Mouse (Mus musculus) CH12.LX (cell line): ENCODE data around the gene Med26. TPM values are rescaled to one million over a fixed set of nuclear protein-coding genes. Genes with fewer than 3 reads are reported as not detected.
A peak's percentile ranks its signal among the peaks of the same experiment; 100 is the strongest.

Source experiments
- DNase-seq: peaks from one replicate; pipeline ENCODE4 v3.0.0-alpha.2; 2013; ENCODE audit errors: extremely low read depth
- H3K27ac ChIP-seq: 2 replicates; pipeline ENCODE4 v1.5.1; 2012; ENCODE audit warnings: low read depth, mild to moderate bottlenecking, control low read depth, moderate library complexity; ENCODE audit not compliant: insufficient read depth
- H3K27me3 ChIP-seq: replicated peaks from 2 replicates; pipeline ENCODE3; 2012; ENCODE audit warnings: inconsistent platforms
- H3K36me3 ChIP-seq, 2 experiments: replicated peaks in 1 of 2; 2 replicates each; pipeline versions ENCODE3 to v1.6.1; 2012; ENCODE audit warnings: inconsistent platforms in 1 of 2, low read length in 1 of 2, mild to moderate bottlenecking in 1 of 2, mixed read lengths in 1 of 2, moderate library complexity in 1 of 2; ENCODE audit not compliant: control insufficient read depth in 1 of 2, insufficient read depth in 1 of 2
- H3K4me1 ChIP-seq, 2 experiments: 2 replicates each; pipeline ENCODE4 v1.6.1; 2012; ENCODE audit warnings: inconsistent platforms in 1 of 2, moderate library complexity in 1 of 2; ENCODE audit not compliant: insufficient read depth in 2 of 2, control insufficient read depth in 1 of 2
- H3K4me2 ChIP-seq: 2 replicates; pipeline ENCODE4 v1.6.1; 2012; ENCODE audit warnings: low read depth, mild to moderate bottlenecking, control low read depth; ENCODE audit not compliant: poor library complexity, insufficient read depth, severe bottlenecking
- H3K4me3 ChIP-seq, 3 experiments: fragments of 150-350 bp in 1 of 3; sonication (generic) in 1 of 3; replicated peaks in 1 of 3; 2 replicates each; pipeline versions ENCODE3 to v1.5.1; 2011 to 2012; ENCODE audit warnings: low read depth in 2 of 3, low read length in 2 of 3, mild to moderate bottlenecking in 2 of 3, moderate library complexity in 2 of 3, control low read depth in 1 of 3, improper control_type of control experiment in 1 of 3, inconsistent platforms in 1 of 3, mixed read lengths in 1 of 3; ENCODE audit not compliant: poor library complexity in 1 of 3
- H3K79me2 ChIP-seq: replicated peaks from 2 replicates; pipeline ENCODE4 v1.6.1; 2012; ENCODE audit warnings: mild to moderate bottlenecking, moderate library complexity; ENCODE audit not compliant: control insufficient read depth, poor library complexity, insufficient read depth, severe bottlenecking; ENCODE audit errors: extremely low read depth
- H3K9ac ChIP-seq: 2 replicates; pipeline ENCODE4 v1.6.1; 2012; ENCODE audit warnings: low read depth, mild to moderate bottlenecking, control low read depth, moderate library complexity; ENCODE audit not compliant: insufficient read depth
- H3K9me3 ChIP-seq: replicated peaks from 2 replicates; pipeline ENCODE3; 2012; ENCODE audit warnings: low read length, inconsistent platforms, mixed read lengths
- BHLHE40 ChIP-seq: IDR thresholded peaks from 2 replicates; pipeline ENCODE4 v1.6.1; 2011; ENCODE audit warnings: mild to moderate bottlenecking, low read depth, low read length, improper control_type of control experiment
- CHD1 ChIP-seq: IDR thresholded peaks from 2 replicates; pipeline ENCODE4 v1.6.1; 2012; ENCODE audit warnings: low read depth, low read length, improper control_type of control experiment, inconsistent platforms
- CTCF ChIP-seq, 2 experiments: IDR thresholded peaks in 1 of 2; conservative IDR thresholded peaks in 1 of 2; 2 replicates each; pipeline ENCODE4 v1.5.1; 2011 to 2012; ENCODE audit warnings: low read depth in 2 of 2, low read length in 2 of 2, improper control_type of control experiment in 1 of 2, inconsistent platforms in 1 of 2, mild to moderate bottlenecking in 1 of 2, moderate library complexity in 1 of 2
- E2F4 ChIP-seq: IDR thresholded peaks from 2 replicates; pipeline ENCODE4 v1.6.1; 2011; ENCODE audit warnings: low read depth, low read length, improper control_type of control experiment; ENCODE audit not compliant: insufficient replicate concordance
- ELF1 ChIP-seq: IDR thresholded peaks from 2 replicates; pipeline ENCODE4 v1.6.1; 2014; ENCODE audit warnings: low read depth, mild to moderate bottlenecking, inconsistent platforms, low read length, improper control_type of control experiment
- EP300 ChIP-seq: IDR thresholded peaks from 2 replicates; pipeline ENCODE4 v1.6.1; 2011; ENCODE audit warnings: low read length, improper control_type of control experiment
- ETS1 ChIP-seq: conservative IDR thresholded peaks from 2 replicates; pipeline ENCODE4 v1.6.1; 2012; ENCODE audit warnings: low read depth, mild to moderate bottlenecking, inconsistent platforms, low read length, improper control_type of control experiment, moderate library complexity
- GABPA ChIP-seq: IDR thresholded peaks from 2 replicates; pipeline ENCODE4 v1.6.1; 2012; ENCODE audit warnings: low read depth, low read length, improper control_type of control experiment, inconsistent platforms; ENCODE audit not compliant: insufficient replicate concordance
- HCFC1 ChIP-seq: IDR thresholded peaks from 2 replicates; pipeline ENCODE4 v1.6.1; 2012; ENCODE audit warnings: low read depth, mild to moderate bottlenecking, inconsistent platforms, low read length, improper control_type of control experiment
- IRF4 ChIP-seq: IDR thresholded peaks from 2 replicates; pipeline ENCODE4 v1.6.1; 2014; ENCODE audit warnings: low read depth, mild to moderate bottlenecking, inconsistent platforms, low read length, improper control_type of control experiment
- JUN ChIP-seq: IDR thresholded peaks from 2 replicates; pipeline ENCODE4 v1.6.1; 2011; ENCODE audit warnings: low read depth, mild to moderate bottlenecking, low read length, improper control_type of control experiment, moderate library complexity; ENCODE audit not compliant: insufficient read depth
- JUND ChIP-seq: conservative IDR thresholded peaks from 2 replicates; pipeline ENCODE4 v1.6.1; 2011; ENCODE audit warnings: low read depth, low read length, improper control_type of control experiment
- KAT2A ChIP-seq: IDR thresholded peaks from 2 replicates; pipeline ENCODE4 v1.6.1; 2012; ENCODE audit warnings: low read length, improper control_type of control experiment, inconsistent platforms; ENCODE audit not compliant: insufficient replicate concordance
- MAFK ChIP-seq: IDR thresholded peaks from 2 replicates; pipeline ENCODE4 v1.6.1; 2011; ENCODE audit warnings: low read length, improper control_type of control experiment; ENCODE audit not compliant: insufficient replicate concordance
- MAX ChIP-seq: IDR thresholded peaks from 2 replicates; pipeline ENCODE4 v1.6.1; 2011; ENCODE audit warnings: low read length, improper control_type of control experiment
- MAZ ChIP-seq: IDR thresholded peaks from 2 replicates; pipeline ENCODE4 v1.6.1; 2012; ENCODE audit warnings: low read depth, mild to moderate bottlenecking, inconsistent platforms, low read length, improper control_type of control experiment, moderate library complexity
- MEF2A ChIP-seq: IDR thresholded peaks from 2 replicates; pipeline ENCODE4 v1.6.1; 2014; ENCODE audit warnings: low read depth, mild to moderate bottlenecking, inconsistent platforms, low read length, improper control_type of control experiment, borderline replicate concordance
- MXI1 ChIP-seq: IDR thresholded peaks from 2 replicates; pipeline ENCODE4 v1.6.1; 2011; ENCODE audit warnings: mild to moderate bottlenecking, low read depth, low read length, improper control_type of control experiment
- MYC ChIP-seq: IDR thresholded peaks from 2 replicates; pipeline ENCODE4 v1.6.1; 2011; ENCODE audit warnings: low read depth, mild to moderate bottlenecking, improper control_type of control experiment, low read length
- NELFE ChIP-seq: IDR thresholded peaks from 2 replicates; pipeline ENCODE4 v1.6.1; 2011; ENCODE audit warnings: low read depth, low read length, improper control_type of control experiment
- NRF1 ChIP-seq: IDR thresholded peaks from 2 replicates; pipeline ENCODE4 v1.6.1; 2014; ENCODE audit warnings: low read depth, mild to moderate bottlenecking, inconsistent platforms, low read length, improper control_type of control experiment, moderate library complexity
- PAX5 ChIP-seq: IDR thresholded peaks from 2 replicates; pipeline ENCODE4 v1.6.1; 2012; ENCODE audit warnings: low read length, inconsistent platforms, mixed read lengths
- POLR2A ChIP-seq: IDR thresholded peaks from 2 replicates; pipeline ENCODE4 v1.6.1; 2011; ENCODE audit warnings: low read depth, mild to moderate bottlenecking, improper control_type of control experiment, low read length
- POLR2AphosphoS2 ChIP-seq: IDR thresholded peaks from 2 replicates; pipeline ENCODE4 v1.6.1; 2011; ENCODE audit warnings: low read depth, low read length, improper control_type of control experiment
- RAD21 ChIP-seq: IDR thresholded peaks from 2 replicates; pipeline ENCODE4 v1.6.1; 2011; ENCODE audit warnings: low read depth, mild to moderate bottlenecking, low read length, improper control_type of control experiment, moderate library complexity
- RCOR1 ChIP-seq: conservative IDR thresholded peaks from 2 replicates; pipeline ENCODE4 v1.6.1; 2012; ENCODE audit warnings: low read depth, mild to moderate bottlenecking, inconsistent platforms, low read length, improper control_type of control experiment
- SIN3A ChIP-seq: IDR thresholded peaks from 2 replicates; pipeline ENCODE4 v1.6.1; 2012; ENCODE audit warnings: low read length, improper control_type of control experiment, inconsistent platforms
- SMC3 ChIP-seq: IDR thresholded peaks from 2 replicates; pipeline ENCODE4 v1.6.1; 2011; ENCODE audit warnings: low read depth, low read length, improper control_type of control experiment
- TBP ChIP-seq: conservative IDR thresholded peaks from 2 replicates; pipeline ENCODE4 v1.6.1; 2011; ENCODE audit warnings: low read depth, low read length, improper control_type of control experiment
- TCF12 ChIP-seq: IDR thresholded peaks from 2 replicates; pipeline ENCODE4 v1.6.1; 2014; ENCODE audit warnings: low read depth, mild to moderate bottlenecking, inconsistent platforms, low read length, improper control_type of control experiment
- UBTF ChIP-seq: IDR thresholded peaks from 2 replicates; pipeline ENCODE4 v1.6.1; 2012; ENCODE audit warnings: low read depth, mild to moderate bottlenecking, inconsistent platforms, low read length, improper control_type of control experiment, moderate library complexity
- USF1 ChIP-seq: IDR thresholded peaks from 2 replicates; pipeline ENCODE4 v1.6.1; 2014; ENCODE audit warnings: low read depth, mild to moderate bottlenecking, inconsistent platforms, low read length, improper control_type of control experiment
- USF2 ChIP-seq: conservative IDR thresholded peaks from 2 replicates; pipeline ENCODE4 v1.6.1; 2011; ENCODE audit warnings: low read depth, low read length, improper control_type of control experiment
- ZC3H11A ChIP-seq: IDR thresholded peaks from 2 replicates; pipeline ENCODE4 v1.6.1; 2012; ENCODE audit warnings: low read depth, mild to moderate bottlenecking, inconsistent platforms, low read length, improper control_type of control experiment
- ZKSCAN1 ChIP-seq: IDR thresholded peaks from 2 replicates; pipeline ENCODE4 v1.6.1; 2012; ENCODE audit warnings: low read depth, inconsistent platforms, low read length, improper control_type of control experiment, borderline replicate concordance
- ZMIZ1 ChIP-seq: IDR thresholded peaks from 2 replicates; pipeline ENCODE4 v1.6.1; 2012; ENCODE audit warnings: low read depth, mild to moderate bottlenecking, inconsistent platforms, low read length, improper control_type of control experiment
- ZNF384 ChIP-seq: IDR thresholded peaks from 2 replicates; pipeline ENCODE4 v1.6.1; 2012; ENCODE audit warnings: low read depth, low read length, improper control_type of control experiment, inconsistent platforms
- dilution Hi-C: fragments of 300-500 bp; cut with MboI; formaldehyde crosslinking; loops from 2 replicates; pipeline ENCODE4 v1.14.3; 2020; ENCODE audit warnings: low sequenced_read_pairs; ENCODE audit not compliant: extremely low pct_unique_long_range_greater_than_20kb, extremely low pct_ligation_motif_present
- in situ Hi-C: fragments of 300-500 bp; cut with MboI; formaldehyde crosslinking; loops from 3 replicates; pipeline ENCODE4 v1.14.3; 2019; ENCODE audit warnings: low sequenced_read_pairs, low pct_ligation_motif_present, low pct_unique_long_range_greater_than_20kb, mixed read lengths
- polyA plus RNA-seq: library from polyadenylated mRNA; unstranded; fragments of >175 nt; gene quantifications from 2 replicates; pipeline ENCODE4 v1.2.1, GENCODE M21; 2012; ENCODE audit warnings: low read depth; ENCODE audit not compliant: insufficient read length
- total RNA-seq, 2 experiments: library from RNA; depleted of rRNA; stranded (reverse); fragments of 300-350 nt in 1 of 2; fragments of >200 nt in 1 of 2; gene quantifications; 2 replicates each; pipeline ENCODE4 v1.2.3; 2012 to 2014

The Med26 gene
- total and polyA plus RNA-seq, 3 experiments = 8.7 to 12.9 (median 9.7) TPM

DNA sequence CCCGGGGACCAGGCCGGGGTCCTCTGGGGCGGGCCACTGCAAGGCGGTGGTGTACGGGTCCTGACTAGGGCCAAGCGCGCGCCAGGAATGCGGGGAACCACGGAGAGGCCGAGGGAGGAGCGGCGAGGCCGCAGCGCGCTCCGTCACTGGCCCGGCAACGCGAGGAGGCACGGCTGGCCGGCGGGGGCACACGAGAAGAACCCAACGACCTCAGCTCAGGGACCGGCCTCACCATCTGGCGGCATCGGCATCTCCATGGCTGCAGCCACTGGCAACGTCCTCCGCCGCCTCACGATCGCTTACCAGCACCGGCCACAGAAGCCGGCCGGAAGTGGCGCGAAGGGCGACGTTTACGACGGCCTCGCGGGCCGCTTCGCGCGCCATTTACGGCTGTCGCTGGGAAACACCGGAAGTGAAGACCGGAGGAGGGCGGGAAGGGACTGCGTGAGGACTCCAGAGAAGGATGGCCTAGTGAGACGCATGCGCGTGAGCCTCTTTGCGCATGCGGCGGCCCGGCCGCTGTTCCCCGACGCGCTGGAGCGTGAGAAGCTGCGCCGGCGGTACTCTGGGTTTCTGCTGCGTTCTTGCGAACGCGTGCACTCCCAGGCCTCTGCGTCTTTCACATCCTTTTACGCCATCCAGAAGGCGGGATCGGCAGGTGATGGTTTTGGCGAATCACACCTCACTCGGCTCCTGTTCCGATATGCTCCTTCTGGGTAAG lies 73.1 kb downstream of the Med26 start, which contains the start of gene Cherp:
Gene Cherp, minus strand, starts transcription at position 401 of the 721 bp plus-strand sequence.
- H3K4me2 ChIP-seq = peak within 1 kb of the TSS; percentile 99
- H3K4me1 ChIP-seq = peaks cover 7 to 28% of the 10 kb centered on the region in 2 experiments
- peaks cover 30 to 54% of the 10 kb centered on the region in 2 experiments for H3K36me3 ChIP-seq
- in situ Hi-C loops (no loop called here), dilution Hi-C loops (no loop called here)
- H3K9ac ChIP-seq = peak within 1 kb of the TSS; percentile 89
- H3K9me3 ChIP-seq = peaks cover 2% of the 10 kb centered on the region
- DNase-seq = peak; percentile 98
- no peaks in the 10 kb centered on the region for H3K27me3 ChIP-seq
- TF ChIP-seq RCOR1 = no peak
- TF ChIP-seq MEF2A = peak; percentile 57; the same call in 1 of the 2 replicates
- TF ChIP-seq JUN = no peak
- TF ChIP-seq MAZ = no peak
- TF ChIP-seq ZKSCAN1 = no peak
- TF ChIP-seq GABPA = peak; percentile 32; the same call in 1 of the 2 replicates
- peak; percentile 95; the same call in 1 of the 2 replicates for TF ChIP-seq E2F4
- peak; percentile 96 for TF ChIP-seq POLR2A
- peak; percentile 86 for TF ChIP-seq TBP
- no peak for TF ChIP-seq CTCF (conservative IDR thresholded peaks at IDR 0.05 in 1 of 2, IDR thresholded peaks at IDR 0.05 in 1 of 2; ENCODE audit: low read depth in 2 of 2, low read length in 2 of 2)
- 0 out of 2 replicates have a peak, but pooled peaks have one; percentile 60 for TF ChIP-seq IRF4
- peak; percentile 100 for TF ChIP-seq NRF1
- TF ChIP-seq USF1 = no peak
- TF ChIP-seq SIN3A = peak; percentile 76; the same call in 1 of the 2 replicates
- TF ChIP-seq SMC3 = no peak
- TF ChIP-seq RAD21 = no peak
- peak; percentile 83; the same call in 1 of the 2 replicates for TF ChIP-seq MXI1
- no peak for TF ChIP-seq MAFK
- TF ChIP-seq KAT2A = peak; percentile 96
- peak; percentile 91 for TF ChIP-seq HCFC1
- TF ChIP-seq ETS1 = 0 out of 2 replicates have a peak, but pooled peaks have one; percentile 29
- no peak for TF ChIP-seq ZC3H11A
- TF ChIP-seq ELF1 = peak; percentile 96
- no peak for TF ChIP-seq PAX5
- TF ChIP-seq USF2 = no peak
- peak; percentile 79 for TF ChIP-seq BHLHE40
- TF ChIP-seq ZNF384 = no peak
- no peak; the same call in none of the 2 replicates for TF ChIP-seq MYC
- TF ChIP-seq POLR2AphosphoS2 = no peak; the same call in 1 of the 2 replicates
- TF ChIP-seq EP300 = no peak
- peak; percentile 95; the same call in 1 of the 2 replicates for TF ChIP-seq NELFE
- TF ChIP-seq CHD1 = no peak
- TF ChIP-seq MAX = peak; percentile 92
- TF ChIP-seq ZMIZ1 = peak; percentile 92
- peak; percentile 90 for TF ChIP-seq TCF12
- TF ChIP-seq JUND = no peak
- TF ChIP-seq UBTF = 0 out of 2 replicates have a peak, but pooled peaks have one; percentile 38
- peak within 1 kb of the TSS; percentile 80 for H3K27ac ChIP-seq
- peak within 1 kb of the TSS; percentile 82 to 95 (median 83) for H3K4me3 ChIP-seq
- peaks cover 24% of the 10 kb centered on the region for H3K79me2 ChIP-seq
